Mouse (Mus musculus) myocyte (in vitro differentiated cells): ENCODE measurements at regions not wholly inside any gene's neighbourhood (a gene's known extent, or its start where the extent isn't known, plus 50 kb on each side); places are given as distances from the start of the nearest gene placed in this dataset.

Experiments
- CEBPB ChIP-seq: IDR thresholded peaks from 2 replicates; pipeline ENCODE4 v1.6.1; 2011; ENCODE audit warnings: mild to moderate bottlenecking, moderate library complexity; ENCODE audit not compliant: poor library complexity, insufficient read depth, severe bottlenecking
- E2F4 ChIP-seq: IDR thresholded peaks from one replicate; pipeline ENCODE4 v1.6.1; 2011; ENCODE audit warnings: mild to moderate bottlenecking, control low read depth, moderate library complexity; ENCODE audit not compliant: insufficient read depth
- POLR2A ChIP-seq: IDR thresholded peaks from one replicate; pipeline ENCODE4 v1.6.1; 2011; ENCODE audit warnings: low read depth, mild to moderate bottlenecking, control low read depth, moderate library complexity; ENCODE audit not compliant: insufficient read length
- TCF12 ChIP-seq: IDR thresholded peaks from one replicate; pipeline ENCODE4 v1.6.1; 2011; ENCODE audit warnings: mild to moderate bottlenecking, control low read depth; ENCODE audit not compliant: poor library complexity, insufficient read depth, severe bottlenecking

DNA sequence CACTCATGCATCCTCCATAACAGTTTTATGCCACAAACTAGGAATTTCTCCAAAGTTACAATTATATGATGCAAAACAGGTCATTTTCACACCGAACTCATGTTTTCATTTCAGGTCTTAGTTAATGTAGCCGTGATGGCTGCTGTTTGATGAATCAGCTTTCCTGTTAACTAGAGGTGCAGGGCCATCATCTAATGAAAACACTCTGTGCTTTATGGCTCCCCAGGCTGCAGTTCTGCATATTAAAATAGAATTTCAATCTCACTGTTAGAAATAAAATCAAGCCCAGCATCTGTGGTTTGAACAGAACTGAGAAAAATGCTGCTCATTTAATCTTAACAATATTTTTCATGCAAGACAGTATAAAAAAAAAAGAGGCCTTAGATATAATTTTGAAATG is 135.5 kb downstream of the Tusc1 start:
- TF ChIP-seq POLR2A, result no peak
- TF ChIP-seq CEBPB, result no peak
- no peak for TF ChIP-seq TCF12
- no peak for TF ChIP-seq E2F4
